8 mouse cellular contexts compared by ENCODE assay signal in genomic region chr16:91372577-91373472, GRCm38 (mm10). TPM values are rescaled to one million over a fixed set of nuclear protein-coding genes. Genes with fewer than 3 reads are reported as not detected.
DNase-seq lines count a peak whose midpoint lies in the region; ATAC-seq and TF ChIP-seq lines count a peak whose summit lies in the region.

Gene Ifnar2 (plus strand): TSS chr16:91372783.

- peaks cover 31% of the 10 kb centered on the region for H3K4me1 ChIP-seq in heart, embryonic 13.5 days
- H3K4me1 ChIP-seq in liver, embryonic 13.5 days (replicated peaks), result peaks cover 62% of the 10 kb centered on the region
- H3K4me1 ChIP-seq in stomach, embryonic 16.5 days (ENCODE audit: control insufficient read depth, insufficient read depth, low read length), result peaks cover 9% of the 10 kb centered on the region

- TF ChIP-seq POLR2A in brain, embryonic 14.5 days (IDR thresholded peaks at IDR 0.05; ENCODE audit: borderline replicate concordance, extremely low read depth, insufficient read depth, insufficient read length, poor library complexity, severe bottlenecking), result no peak; the same call in 1 of the 2 replicates

- H3K27me3 ChIP-seq in heart, embryonic 13.5 days (replicated peaks), result no peaks in the 10 kb centered on the region
- H3K27me3 ChIP-seq in liver, embryonic 13.5 days, result no peaks in the 10 kb centered on the region
- H3K27me3 ChIP-seq in stomach, embryonic 16.5 days (ENCODE audit: control insufficient read depth, insufficient read depth, low read length), result no peaks in the 10 kb centered on the region

- under 1% methylated on average over 62 of the region's 62 CpGs for WGBS in heart, embryonic 13.5 days
- WGBS in liver, embryonic 13.5 days (ENCODE audit: insufficient replicate concordance), result under 1% methylated on average over 61 of the region's 62 CpGs
- under 1% methylated on average over 62 of the region's 62 CpGs for WGBS in stomach, embryonic 16.5 days

- H3K4me3 ChIP-seq in heart, embryonic 13.5 days, result peak within 1 kb of the TSS; percentile 89
- peak within 1 kb of the TSS; percentile 98 for H3K4me3 ChIP-seq in liver, embryonic 13.5 days (replicated peaks)
- peak within 1 kb of the TSS; percentile 86 for H3K4me3 ChIP-seq in stomach, embryonic 16.5 days (replicated peaks; ENCODE audit: low read length)

- peak within 1 kb of the TSS; percentile 98 for H3K27ac ChIP-seq in heart, embryonic 13.5 days (replicated peaks)
- peak within 1 kb of the TSS; percentile 99 for H3K27ac ChIP-seq in liver, embryonic 13.5 days
- peak within 1 kb of the TSS; percentile 94 for H3K27ac ChIP-seq in stomach, embryonic 16.5 days (ENCODE audit: low read length)

- H3K9ac ChIP-seq in heart, embryonic 13.5 days, result peak within 1 kb of the TSS; percentile 95
- H3K9ac ChIP-seq in liver, embryonic 13.5 days, result peak within 1 kb of the TSS; percentile 100
- peak within 1 kb of the TSS; percentile 95 for H3K9ac ChIP-seq in stomach, embryonic 16.5 days (ENCODE audit: low read length)

- peaks cover 4% of the 10 kb centered on the region; the same call in 1 of the 2 replicates for H3K9me3 ChIP-seq in heart, embryonic 13.5 days
- H3K9me3 ChIP-seq in liver, embryonic 13.5 days (replicated peaks), result no peaks in the 10 kb centered on the region; the same call in 1 of the 2 replicates
- no peaks in the 10 kb centered on the region for H3K9me3 ChIP-seq in stomach, embryonic 16.5 days (replicated peaks; ENCODE audit: control insufficient read depth, low read length)

- peak; percentile 72 for DNase-seq in CD4-positive helper T cell, adult 2 months (ENCODE audit: low read depth, low spot score)
- DNase-seq in brain, embryonic 14.5 days (ENCODE audit: low read depth), result peak; percentile 93
- peak; percentile 91 for DNase-seq in kidney, postnatal 10 days
- DNase-seq in liver, embryonic 13.5 days, result peak; percentile 86
- DNase-seq in neural tube, embryonic 10.5 days (ENCODE audit: extremely low spot score, low spot score), result peak; percentile 80

- peak; percentile 91 for ATAC-seq in erythroid progenitor cell, adult 5-6 weeks (replicated peaks; ENCODE audit: low FRiP score, poor library complexity, severe bottlenecking)
- peak; percentile 82 for ATAC-seq in heart, embryonic 13.5 days (ENCODE audit: extremely low read depth, insufficient number of reproducible peaks, low FRiP score, low TSS enrichment)
- peak; percentile 96 for ATAC-seq in liver, embryonic 13.5 days (ENCODE audit: low read depth)
- ATAC-seq in stomach, embryonic 16.5 days (ENCODE audit: insufficient read depth, low FRiP score), result peak; percentile 91

- H3K36me3 ChIP-seq in heart, embryonic 13.5 days, result peaks cover 13% of the 10 kb centered on the region
- H3K36me3 ChIP-seq in liver, embryonic 13.5 days, result peaks cover 29% of the 10 kb centered on the region
- no peaks in the 10 kb centered on the region for H3K36me3 ChIP-seq in stomach, embryonic 16.5 days (ENCODE audit: control insufficient read depth, insufficient read depth, low read length)

- no peak for TF ChIP-seq CTCF in brain, embryonic 14.5 days (IDR thresholded peaks at IDR 0.05; ENCODE audit: borderline replicate concordance, extremely low read depth, insufficient read depth, insufficient read length)

- peak within 1 kb of the TSS; percentile 79 for H3K4me2 ChIP-seq in heart, embryonic 13.5 days
- H3K4me2 ChIP-seq in liver, embryonic 13.5 days, result peak within 1 kb of the TSS; percentile 84
- H3K4me2 ChIP-seq in stomach, embryonic 16.5 days (ENCODE audit: low read depth, low read length), result peak within 1 kb of the TSS; percentile 73

RNA-seq across cellular contexts. Expression of gene Ifnar2, which starts in this region (rescaled TPM):
- polyA plus RNA-seq in brain, embryonic 14.5 days (2012; rRNA removed), result 20.5 and 24.1 TPM in 2 replicates
- total RNA-seq in erythroid progenitor cell, adult 5-6 weeks (2015; ENCODE audit: low replicate concordance), result 94.3 and 165 TPM in 2 replicates
- total RNA-seq in erythroid progenitor cell, adult 5-6 weeks (2017; ENCODE audit: low replicate concordance), result 71.6 and 141 TPM in 2 replicates
- polyA plus RNA-seq in heart, embryonic 13.5 days (2015; fragmentation: Nextera tagmentation; extraction: Ambion mirVana), result 51.2 and 56.5 TPM in 2 replicates
- polyA plus RNA-seq in liver, embryonic 13.5 days (2015; fragmentation: Nextera tagmentation; extraction: Ambion mirVana), result 67.4 and 74.0 TPM in 2 replicates
- polyA plus RNA-seq in stomach, embryonic 16.5 days (2015; fragmentation: Nextera tagmentation; extraction: Ambion mirVana), result 51.3 and 53.1 TPM in 2 replicates

Comparison
In these comparisons a context has a peak if more than half of its experiments do, and no peak if none do; other contexts are left out.
1. Peak in every context shown above with its lines: DNase-seq, ATAC-seq, H3K4me3 ChIP-seq and H3K27ac ChIP-seq.